9 mouse cellular contexts compared by ENCODE assay signal in the genomic region with DNA sequence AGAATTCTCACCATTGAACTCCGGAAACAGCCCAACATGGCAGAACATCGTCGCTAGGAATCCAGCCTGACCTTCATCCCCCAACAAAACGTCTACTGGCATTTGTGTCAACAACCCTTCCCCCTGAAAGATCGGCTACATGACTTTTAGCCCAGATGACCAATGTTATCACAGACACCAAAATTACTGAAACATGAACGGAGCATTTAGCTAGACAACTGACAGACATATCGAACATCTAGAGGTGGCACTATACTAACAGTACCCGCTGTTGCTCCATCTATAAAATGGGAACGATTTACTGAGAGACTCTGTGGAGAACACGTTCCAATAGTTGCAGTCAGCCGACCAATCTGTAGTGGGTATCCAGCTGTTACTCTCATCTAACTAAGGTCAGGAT. TPM values are rescaled to one million over a fixed set of nuclear protein-coding genes. Genes with fewer than 3 reads are reported as not detected.
DNase-seq lines count a peak whose midpoint lies in the region; ATAC-seq lines count a peak whose summit lies in the region.
"Had no signal": no experiment of that assay in that cellular context is flagged by ENCODE, and none has a peak within 500 bp of the region (broad histone marks: within the 10 kb centered on the region; RNA-seq: fewer than 3 reads in every experiment).

No protein-coding gene starts in this region.

- 50% methylated on average over 11 of the region's 11 CpGs for WGBS in kidney, embryonic 14.5 days
- 52% methylated on average over 11 of the region's 11 CpGs for WGBS in embryonic facial prominence, embryonic 11.5 days
- WGBS in hindbrain, embryonic 14.5 days: 55% methylated on average over 11 of the region's 11 CpGs
- WGBS in midbrain, embryonic 13.5 days: 53% methylated on average over 11 of the region's 11 CpGs

- no peak for ATAC-seq in kidney, embryonic 14.5 days (ENCODE audit: low FRiP score, low TSS enrichment)
- no peak for ATAC-seq in embryonic facial prominence, embryonic 11.5 days (replicated peaks; ENCODE audit: insufficient number of reproducible peaks, low FRiP score, low TSS enrichment, low read depth)
- no peak for ATAC-seq in hindbrain, embryonic 14.5 days (ENCODE audit: low FRiP score)
- ATAC-seq in midbrain, embryonic 13.5 days: no peak

- peak overlapping the region; percentile 88 for H3K4me2 ChIP-seq in kidney, embryonic 14.5 days (replicated peaks; ENCODE audit: low read depth, low read length)
- H3K4me2 ChIP-seq in embryonic facial prominence, embryonic 11.5 days (ENCODE audit: low read depth, low read length): peak overlapping the region; percentile 91; the same call in 1 of the 2 replicates
- peak overlapping the region; percentile 88 for H3K4me2 ChIP-seq in hindbrain, embryonic 14.5 days (replicated peaks)
- peak overlapping the region; percentile 87 for H3K4me2 ChIP-seq in midbrain, embryonic 13.5 days (replicated peaks)

- H3K9ac ChIP-seq in kidney, embryonic 14.5 days (ENCODE audit: low read depth, low read length): peak overlapping the region; percentile 97
- H3K9ac ChIP-seq in embryonic facial prominence, embryonic 11.5 days (replicated peaks; ENCODE audit: low read length): peak overlapping the region; percentile 96
- H3K9ac ChIP-seq in hindbrain, embryonic 14.5 days: peak overlapping the region; percentile 94
- H3K9ac ChIP-seq in midbrain, embryonic 13.5 days (replicated peaks): peak overlapping the region; percentile 96

- H3K27me3 ChIP-seq in kidney, embryonic 14.5 days (ENCODE audit: control insufficient read depth, insufficient read depth, low read length): no peaks in the 10 kb centered on the region
- H3K27me3 ChIP-seq in embryonic facial prominence, embryonic 11.5 days (ENCODE audit: control insufficient read depth, insufficient read depth, low read length): no peaks in the 10 kb centered on the region
- H3K27me3 ChIP-seq in hindbrain, embryonic 14.5 days (ENCODE audit: control insufficient read depth, insufficient read depth, low read length): no peaks in the 10 kb centered on the region
- H3K27me3 ChIP-seq in midbrain, embryonic 13.5 days: no peaks in the 10 kb centered on the region

- no peaks in the 10 kb centered on the region for H3K9me3 ChIP-seq in kidney, embryonic 14.5 days (ENCODE audit: control insufficient read depth, low read length)
- no peaks in the 10 kb centered on the region for H3K9me3 ChIP-seq in embryonic facial prominence, embryonic 11.5 days (replicated peaks; ENCODE audit: control insufficient read depth, low read length)
- H3K9me3 ChIP-seq in hindbrain, embryonic 14.5 days (ENCODE audit: control insufficient read depth, low read length): no peaks in the 10 kb centered on the region
- no peaks in the 10 kb centered on the region for H3K9me3 ChIP-seq in midbrain, embryonic 13.5 days

- peaks cover 27% of the 10 kb centered on the region for H3K4me1 ChIP-seq in kidney, embryonic 14.5 days (ENCODE audit: control insufficient read depth, insufficient read depth, low read length)
- H3K4me1 ChIP-seq in embryonic facial prominence, embryonic 11.5 days (ENCODE audit: control insufficient read depth, insufficient read depth, low read length): no peaks in the 10 kb centered on the region
- peaks cover 21% of the 10 kb centered on the region for H3K4me1 ChIP-seq in hindbrain, embryonic 14.5 days (replicated peaks; ENCODE audit: control insufficient read depth, insufficient read depth, low read length)
- peaks cover 37% of the 10 kb centered on the region for H3K4me1 ChIP-seq in midbrain, embryonic 13.5 days (replicated peaks)

- peak overlapping the region; percentile 87; the same call in 1 of the 2 replicates for H3K4me3 ChIP-seq in kidney, embryonic 14.5 days (ENCODE audit: low read length)
- peak overlapping the region; percentile 95; the same call in 1 of the 2 replicates for H3K4me3 ChIP-seq in embryonic facial prominence, embryonic 11.5 days (ENCODE audit: low read depth, low read length)
- H3K4me3 ChIP-seq in hindbrain, embryonic 14.5 days (replicated peaks; ENCODE audit: low read length): peak overlapping the region; percentile 86
- H3K4me3 ChIP-seq in midbrain, embryonic 13.5 days (replicated peaks): peak overlapping the region; percentile 90

- no peaks in the 10 kb centered on the region for H3K36me3 ChIP-seq in kidney, embryonic 14.5 days (ENCODE audit: control insufficient read depth, insufficient read depth, low read length)
- H3K36me3 ChIP-seq in embryonic facial prominence, embryonic 11.5 days (replicated peaks; ENCODE audit: control insufficient read depth, insufficient read depth, low read depth, low read length): no peaks in the 10 kb centered on the region
- H3K36me3 ChIP-seq in hindbrain, embryonic 14.5 days (replicated peaks; ENCODE audit: control insufficient read depth, insufficient read depth): no peaks in the 10 kb centered on the region
- H3K36me3 ChIP-seq in midbrain, embryonic 13.5 days: no peaks in the 10 kb centered on the region

- H3K27ac ChIP-seq in kidney, embryonic 14.5 days (ENCODE audit: low read depth, low read length): peak overlapping the region; percentile 92
- H3K27ac ChIP-seq in embryonic facial prominence, embryonic 11.5 days (replicated peaks; ENCODE audit: low read depth, low read length): no peak overlapping the region
- H3K27ac ChIP-seq in hindbrain, embryonic 14.5 days: peak overlapping the region; percentile 97
- H3K27ac ChIP-seq in midbrain, embryonic 13.5 days: peak overlapping the region; percentile 98

- DNase-seq in kidney, adult 18-20 months: no peak
- DNase-seq in embryonic facial prominence, embryonic 11.5 days (ENCODE audit: low spot score): no peak
- DNase-seq in hindbrain, embryonic 14.5 days (ENCODE audit: low spot score): no peak
- no peak for DNase-seq in left cerebral cortex, adult 8-10 months (ENCODE audit: low spot score in 2 of 2)
- no peak for DNase-seq in layer of hippocampus, adult 8-10 months (ENCODE audit: low spot score in 2 of 2)
- no peak for DNase-seq in ovary, postnatal 14 days (ENCODE audit: low spot score)
- DNase-seq: thymus, postnatal 36 days had no signal

RNA-seq across cellular contexts. Expression of a gene that starts 51.3 kb away (rescaled TPM):
- polyA plus RNA-seq in kidney, embryonic 14.5 days (2014; fragmentation: Nextera tagmentation; extraction: Ambion mirVana): 33.4 and 35.1 TPM in 2 replicates
- polyA plus RNA-seq in embryonic facial prominence, embryonic 11.5 days (2014; fragmentation: Nextera tagmentation; extraction: Ambion mirVana): 49.7 and 50.6 TPM in 2 replicates
- 46.2 and 54.8 TPM in 2 replicates for polyA plus RNA-seq in hindbrain, embryonic 14.5 days (2014; fragmentation: Nextera tagmentation; extraction: Ambion mirVana)
- 55.5 and 56.1 TPM in 2 replicates for polyA plus RNA-seq in midbrain, embryonic 13.5 days (2015; fragmentation: Nextera tagmentation; extraction: Ambion mirVana)
- 10 to 100 TPM; 52.6 to 75.9 (median 58.6) TPM for total RNA-seq in left cerebral cortex, adult 8-10 months (2022)
- 10 to 100 TPM; 49.7 to 59.8 (median 56.6) TPM for total RNA-seq in layer of hippocampus, adult 8-10 months (2022)
